Mouse (Mus musculus): ENCODE results near the gene S100a8.

The S100a8 gene

DNA sequence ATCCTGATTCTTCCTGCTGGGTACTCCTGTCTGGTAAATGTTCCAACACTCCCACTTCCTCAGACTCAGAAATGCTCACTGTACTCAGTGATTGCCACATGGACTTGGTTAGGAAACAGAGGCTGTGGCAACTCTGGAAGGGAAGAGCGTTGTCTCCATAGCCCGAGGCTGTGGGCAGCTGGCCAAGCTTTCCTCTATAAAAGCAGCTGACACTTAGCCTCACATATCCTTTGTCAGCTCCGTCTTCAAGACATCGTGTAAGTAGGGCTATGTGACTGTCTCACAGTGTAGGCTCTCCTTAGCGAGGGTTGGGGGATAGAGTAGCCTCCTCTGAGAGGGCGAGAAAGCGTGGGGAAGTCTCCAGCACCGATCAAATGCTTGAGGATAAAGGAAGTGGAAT, at the start of gene S100a8:
Gene S100a8 (plus strand): TSS at position 133 of the 400 bp plus-strand sequence.
- no peak for DNase-seq

DNA sequence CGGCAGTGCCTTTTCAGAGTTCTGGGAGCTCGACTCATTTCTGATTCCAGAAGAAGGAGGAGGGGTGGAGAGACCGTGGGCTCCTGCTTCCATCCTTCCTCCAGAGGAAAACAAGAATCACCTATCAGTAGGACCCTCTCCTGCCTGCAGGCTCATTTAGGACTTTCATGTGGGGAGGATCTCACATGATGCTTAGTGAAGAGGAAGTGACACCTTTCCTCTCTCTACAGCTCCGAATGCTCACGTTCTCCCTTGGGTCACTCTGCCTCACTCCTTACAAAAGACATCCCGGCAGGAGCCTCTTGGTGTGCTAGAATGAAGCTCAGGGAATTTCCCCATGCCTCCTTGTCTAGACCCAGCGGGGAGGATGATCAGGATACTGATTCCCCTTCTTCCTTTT, 47.2 kb upstream of the S100a8 start:
- no peak for DNase-seq

GRCm38 (mm10) chr3:90623435-90624071, 45.2 kb upstream of the S100a8 start:
- no peak for DNase-seq

DNA sequence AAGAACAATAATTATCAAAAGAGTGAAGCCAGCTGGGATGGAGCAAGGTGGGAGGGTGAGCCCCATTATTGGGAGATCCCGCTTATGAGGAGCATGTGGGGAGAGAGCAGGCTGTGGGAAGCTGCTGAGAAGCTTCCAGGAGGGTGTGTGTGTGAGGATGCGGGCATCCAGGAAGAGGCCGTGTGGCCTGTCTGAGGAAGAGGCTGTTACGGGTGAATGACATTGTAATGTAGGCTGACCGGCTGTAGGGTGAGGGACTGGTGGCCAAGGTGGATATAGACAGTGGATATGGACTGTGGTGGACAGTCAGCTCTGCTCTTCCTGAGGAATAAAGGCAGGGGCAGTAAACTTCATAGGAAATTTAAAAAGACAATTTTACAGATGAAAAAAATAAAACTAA, 43.3 kb upstream of the S100a8 start:
- no peak for DNase-seq

GRCm38 (mm10) chr3:90626266-90627021, 42.3 kb upstream of the S100a8 start:
- DNase-seq = no peak

DNA sequence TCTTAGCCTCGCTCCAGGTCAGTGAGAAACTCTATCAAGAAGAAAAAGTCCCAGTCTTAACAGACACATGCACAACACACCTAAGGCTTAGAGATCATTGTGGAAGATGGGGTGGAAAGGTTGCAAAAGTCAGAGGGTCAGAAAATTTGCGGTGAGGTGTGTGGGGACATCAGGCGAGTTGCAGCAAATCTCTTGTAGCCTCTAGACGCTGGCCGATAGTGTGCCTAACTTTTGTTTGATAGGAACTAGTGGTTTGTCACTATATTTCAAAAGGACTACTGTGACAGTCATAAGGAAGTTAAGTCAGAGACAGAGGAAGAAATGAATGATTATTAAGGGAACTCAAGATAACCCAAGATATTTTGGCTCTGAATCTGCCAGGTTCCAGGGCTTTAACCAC, 41.4 kb upstream of the S100a8 start:
- DNase-seq = no peak

DNA sequence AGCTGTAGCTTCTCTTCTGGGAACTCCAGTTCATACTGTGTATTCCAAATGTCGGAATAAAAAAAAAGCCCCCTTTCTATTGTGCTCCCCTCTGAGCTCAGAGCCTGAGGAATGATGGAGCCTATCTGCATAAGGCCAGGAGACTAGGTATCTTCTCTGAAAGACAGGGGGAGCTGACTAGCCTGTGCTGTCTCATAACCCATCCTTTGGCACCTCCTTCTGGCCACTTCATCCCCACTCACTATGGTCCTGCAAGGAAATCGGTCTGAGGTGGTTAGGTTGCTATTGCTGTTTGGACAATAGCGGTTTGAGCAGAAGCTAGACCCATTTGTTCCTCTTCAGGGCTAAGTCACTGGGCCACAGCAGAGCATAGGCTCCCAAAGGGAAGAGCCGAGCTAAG, 41.0 kb upstream of the S100a8 start:
- no peak for DNase-seq

GRCm38 (mm10) chr3:90629298-90629697, 39.5 kb upstream of the S100a8 start:
- no peak for DNase-seq

- DNase-seq = no peak
These were observed 36.8 kb upstream of the S100a8 start for GRCm38 (mm10) chr3:90631984-90632383.

GRCm38 (mm10) chr3:90638511-90639275, 30.1 kb upstream of the S100a8 start:
- DNase-seq = no peak

- no peak for DNase-seq
These were observed 29.1 kb upstream of the S100a8 start for GRCm38 (mm10) chr3:90639511-90640154.

DNA sequence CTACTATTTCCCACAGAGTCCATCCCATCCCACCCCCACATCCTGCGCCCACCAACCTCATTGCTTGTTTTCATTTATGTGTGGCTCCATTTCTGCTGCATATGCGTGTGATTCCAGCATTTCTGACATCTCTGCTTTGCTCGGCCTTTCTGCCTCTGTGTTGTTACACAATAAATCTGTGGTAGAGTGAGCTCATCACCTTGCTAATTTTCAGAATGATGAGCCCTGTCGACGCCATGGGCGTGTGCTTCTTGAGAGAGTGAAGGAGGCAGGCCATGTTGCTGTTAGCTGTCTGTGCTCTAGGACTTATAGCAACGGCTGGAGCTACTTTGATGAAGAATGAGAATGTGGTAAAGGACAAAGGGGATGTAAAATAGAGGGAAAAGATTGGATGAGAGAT, 27.8 kb upstream of the S100a8 start:
- DNase-seq = no peak

GRCm38 (mm10) chr3:90644220-90644619, 24.6 kb upstream of the S100a8 start:
- no peak for DNase-seq

GRCm38 (mm10) chr3:90647291-90647690, 21.5 kb upstream of the S100a8 start:
- DNase-seq = no peak

DNA sequence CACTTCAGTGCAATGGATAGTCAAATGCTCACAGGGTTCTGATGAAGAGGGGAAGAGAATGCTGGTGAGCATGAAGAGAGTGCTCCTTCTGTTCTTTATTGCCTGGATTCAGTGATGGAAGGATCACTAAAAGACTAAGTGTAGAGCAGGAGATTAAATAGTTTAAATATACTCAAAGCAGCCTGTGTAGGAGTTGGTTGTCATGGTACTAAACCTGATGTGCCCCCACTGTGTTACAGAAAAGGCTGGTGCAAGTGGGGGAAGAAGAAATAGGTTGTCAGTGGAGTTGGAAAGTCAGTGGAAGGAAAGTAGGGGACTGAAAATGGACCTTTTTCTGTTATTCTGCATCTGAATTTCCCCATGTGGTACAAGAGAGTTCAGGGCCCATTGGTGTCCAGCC, 19.8 kb upstream of the S100a8 start:
- no peak for DNase-seq

DNA sequence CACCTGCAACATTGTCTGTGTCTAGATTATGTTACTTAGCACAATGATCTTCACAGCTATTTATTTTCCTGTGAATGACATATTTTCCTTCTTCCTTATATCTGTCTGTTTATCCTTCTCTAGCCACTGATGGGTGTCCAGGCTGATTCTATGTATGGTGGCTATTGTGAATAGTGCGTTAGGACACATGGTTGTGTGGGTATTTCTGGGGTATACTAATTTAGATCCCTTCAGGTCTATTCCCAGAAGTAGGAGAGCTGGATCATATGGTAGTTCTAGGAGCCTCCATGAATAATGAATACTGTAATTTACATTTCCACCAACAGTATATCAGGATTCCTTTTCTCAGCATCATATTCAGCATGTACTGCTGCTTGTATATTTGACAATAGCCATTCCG, 18.9 kb upstream of the S100a8 start:
- no peak for DNase-seq

DNA sequence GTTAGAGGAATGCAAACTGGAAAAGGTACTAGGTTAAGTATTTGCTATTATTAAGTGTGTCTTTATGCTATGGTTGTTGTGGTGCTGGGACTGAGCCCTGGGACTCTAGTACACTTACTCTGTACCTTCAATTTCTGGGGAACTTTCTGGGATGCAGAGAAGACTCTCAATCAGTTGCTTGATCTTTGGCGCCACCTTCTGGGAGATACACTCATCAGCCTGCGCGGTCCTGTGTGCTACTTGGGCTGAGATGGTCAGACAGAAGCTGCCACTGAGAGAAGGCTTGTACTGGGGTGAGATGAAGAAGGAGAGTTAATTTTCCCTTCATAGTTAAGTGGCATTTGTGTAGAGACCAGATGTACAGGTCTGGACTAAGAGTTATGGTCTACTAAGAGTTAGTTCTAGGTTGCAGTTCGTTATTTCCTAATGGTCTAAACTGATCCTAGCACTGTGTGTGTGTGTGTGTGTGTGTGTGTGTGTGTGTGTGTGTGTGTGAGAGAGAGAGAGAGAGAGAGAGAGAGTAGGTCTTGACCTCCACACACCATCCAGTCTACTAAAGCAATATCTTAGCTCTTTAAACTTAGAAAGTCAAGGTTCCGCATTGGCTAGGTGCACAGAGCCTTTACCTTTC, 15.8 kb upstream of the S100a8 start:
- DNase-seq = peak; percentile 31

- no peak for DNase-seq
These were observed 15.1 kb upstream of the S100a8 start, which contains the start of gene S100a7a for GRCm38 (mm10) chr3:90653717-90654116. S100a7a (plus strand) TSS chr3:90654017.

DNA sequence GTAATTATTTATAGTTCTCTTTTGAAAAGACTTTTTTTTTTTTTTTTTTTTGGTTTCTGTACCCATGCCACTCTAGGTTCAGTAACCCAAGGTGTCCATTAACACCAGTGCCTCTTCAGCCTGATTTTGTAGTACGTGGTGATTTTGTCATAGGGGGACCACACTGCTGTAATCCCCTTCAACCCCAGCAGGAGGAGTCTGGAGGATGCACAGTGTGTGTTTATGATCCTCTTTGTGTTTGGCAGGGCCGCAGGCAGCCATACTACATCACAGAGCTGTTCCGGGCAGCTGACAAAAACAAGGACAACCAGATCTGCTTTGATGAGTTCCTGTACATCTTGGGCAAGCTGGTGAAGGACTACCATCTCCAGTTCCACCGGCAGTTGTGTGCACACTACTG, 11.4 kb upstream of the S100a8 start:
- no peak for DNase-seq

GRCm38 (mm10) chr3:90659364-90660044, 9.3 kb upstream of the S100a8 start:
- no peak for DNase-seq

DNA sequence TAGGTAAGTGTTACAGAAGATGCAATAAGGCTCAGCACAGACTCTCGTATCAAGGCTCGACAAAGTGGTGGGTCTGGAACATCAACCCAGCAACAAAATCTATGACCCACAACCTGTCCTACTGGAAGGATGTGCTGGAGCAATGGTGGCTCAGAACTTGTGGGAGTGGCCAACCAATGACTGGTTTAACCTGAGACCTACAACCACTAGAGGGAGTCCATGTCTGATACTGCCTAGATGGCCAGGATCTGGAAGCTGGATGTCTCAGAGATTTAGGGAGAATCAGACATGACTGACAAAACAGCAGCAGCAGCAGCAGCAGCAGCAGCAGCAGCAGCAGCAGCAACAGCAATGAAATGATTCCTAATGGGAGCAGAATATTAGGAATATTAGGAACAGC, 4.6 kb upstream of the S100a8 start:
- no peak for DNase-seq

DNA sequence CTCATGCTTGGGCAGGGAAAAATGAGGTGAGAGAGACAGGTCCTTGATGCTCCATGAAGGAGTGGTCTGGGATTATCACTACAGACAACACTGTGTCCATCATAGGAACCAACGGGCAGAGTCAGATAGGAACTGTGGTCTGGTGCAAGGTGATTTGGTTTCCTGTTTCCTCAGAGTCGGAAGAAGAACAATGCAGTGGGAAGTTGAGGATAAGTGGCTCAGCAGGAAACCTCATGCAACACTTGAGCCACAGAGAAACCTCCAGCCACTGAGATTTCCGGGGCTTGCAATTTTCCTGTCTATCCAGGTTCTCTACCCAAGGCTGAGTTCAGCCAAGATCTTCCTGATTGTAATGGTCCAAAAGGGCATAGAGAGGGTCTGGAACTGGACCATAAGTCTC, 9.9 kb downstream of the S100a8 start:
- no peak for DNase-seq

Data from cerebellum, adult 9-11 months (tissue).